Mouse (Mus musculus) kidney, adult 18-20 months (tissue): ENCODE data around the gene Ptprd.

Experiments used
- DNase-seq: peaks from one replicate; pipeline ENCODE4 v3.0.0; 2021

The Ptprd gene

GRCm38 (mm10) chr4:77537843-77538242 is 673.9 kb downstream of the Ptprd start:
- DNase-seq: no peak

- DNase-seq: no peak
Measured at GRCm38 (mm10) chr4:77537336-77537735, 674.4 kb downstream of the Ptprd start.

GRCm38 (mm10) chr4:77535601-77536000 is 676.2 kb downstream of the Ptprd start:
- no peak for DNase-seq

- no peak for DNase-seq
Measured at GRCm38 (mm10) chr4:77534553-77534952, 677.2 kb downstream of the Ptprd start.

- peak; percentile 6 for DNase-seq
Measured at GRCm38 (mm10) chr4:77519166-77519565, 692.6 kb downstream of the Ptprd start.

- no peak for DNase-seq
Measured at GRCm38 (mm10) chr4:77513914-77514628, 697.7 kb downstream of the Ptprd start.

GRCm38 (mm10) chr4:77513041-77513440 is 698.7 kb downstream of the Ptprd start:
- no peak for DNase-seq

- DNase-seq: no peak
Measured at GRCm38 (mm10) chr4:77454049-77454448, 757.7 kb downstream of the Ptprd start.

- DNase-seq: no peak
Measured at GRCm38 (mm10) chr4:77399146-77399545, 812.6 kb downstream of the Ptprd start.

GRCm38 (mm10) chr4:77361728-77362127 is 850.0 kb downstream of the Ptprd start:
- DNase-seq: no peak

GRCm38 (mm10) chr4:77327198-77327597 is 884.6 kb downstream of the Ptprd start:
- no peak for DNase-seq

- no peak for DNase-seq
Measured at GRCm38 (mm10) chr4:77317060-77317680, 894.6 kb downstream of the Ptprd start.

- no peak for DNase-seq
Measured at GRCm38 (mm10) chr4:77316644-77317043, 895.1 kb downstream of the Ptprd start.

GRCm38 (mm10) chr4:77310127-77310788 is 901.5 kb downstream of the Ptprd start:
- peak; percentile 47 for DNase-seq

- no peak for DNase-seq
Measured at GRCm38 (mm10) chr4:77283423-77283822, 928.3 kb downstream of the Ptprd start.

- DNase-seq: no peak
Measured at GRCm38 (mm10) chr4:77277913-77278312, 933.8 kb downstream of the Ptprd start.

- no peak for DNase-seq
Measured at GRCm38 (mm10) chr4:77259972-77260290, 951.8 kb downstream of the Ptprd start.

- no peak for DNase-seq
Measured at GRCm38 (mm10) chr4:77259250-77259971, 952.4 kb downstream of the Ptprd start.

- no peak for DNase-seq
Measured at GRCm38 (mm10) chr4:77251188-77251587, 960.6 kb downstream of the Ptprd start.

GRCm38 (mm10) chr4:77249801-77250200 is 962.0 kb downstream of the Ptprd start:
- no peak for DNase-seq

GRCm38 (mm10) chr4:77248918-77249317 is 962.8 kb downstream of the Ptprd start:
- DNase-seq: no peak

- no peak for DNase-seq
Measured at GRCm38 (mm10) chr4:77241852-77242455, 969.8 kb downstream of the Ptprd start.

GRCm38 (mm10) chr4:77238144-77238543 is 973.6 kb downstream of the Ptprd start:
- no peak for DNase-seq
